Mouse (Mus musculus): Measurements from ENCODE around the gene Mgat1. TPM values are rescaled to one million over a fixed set of nuclear protein-coding genes. Genes with fewer than 3 reads are reported as not detected.

Mgat1 gene
- polyA plus RNA-seq (2017; shearing (Covaris generic)) = 32.3 TPM

DNA sequence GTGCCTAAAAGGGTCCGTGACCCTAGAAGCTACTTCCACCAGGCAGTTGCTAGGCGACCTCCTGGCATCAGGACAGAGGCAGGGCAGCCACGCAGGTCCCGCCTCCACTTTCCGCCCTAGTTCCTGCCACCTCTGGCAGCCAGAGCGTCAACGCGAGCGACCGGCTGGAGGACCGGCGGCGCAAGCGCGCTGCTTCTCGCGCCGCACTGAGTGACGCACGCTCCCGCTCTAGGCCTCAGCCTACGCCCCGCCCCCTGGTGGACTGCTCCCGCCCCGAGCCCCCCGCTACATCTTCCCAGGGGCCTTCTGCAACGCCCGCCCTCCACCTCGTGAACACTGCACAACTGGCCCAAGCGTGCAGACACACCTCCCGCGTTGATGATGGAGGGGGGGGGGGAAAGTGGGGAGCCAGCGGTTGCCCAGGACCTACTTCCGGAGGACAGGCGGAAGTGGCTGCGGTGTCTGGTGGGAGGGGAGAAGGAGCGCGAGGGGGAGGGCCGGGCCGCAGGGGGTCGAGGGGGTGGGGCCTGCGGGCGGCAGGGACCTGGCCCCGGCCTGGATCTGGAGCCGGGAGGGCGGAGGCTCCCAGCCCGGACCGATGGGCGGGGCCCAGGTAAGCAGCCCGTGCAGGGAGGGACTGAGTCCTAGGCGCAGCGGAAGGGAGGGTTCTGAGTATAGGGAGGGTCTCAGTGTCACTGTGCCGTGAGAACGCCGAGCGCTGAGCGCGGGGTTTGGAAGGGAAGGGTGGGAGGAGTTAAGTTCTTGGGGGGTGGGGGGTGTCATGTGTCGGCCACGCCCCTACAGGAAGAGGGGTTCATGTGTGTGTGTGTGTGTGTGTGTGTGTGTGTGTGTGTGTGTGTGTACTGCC is at the start of gene Mgat1:
Gene Mgat1, plus strand, starts transcription at position 465 of the 868 bp plus-strand sequence.

DNA sequence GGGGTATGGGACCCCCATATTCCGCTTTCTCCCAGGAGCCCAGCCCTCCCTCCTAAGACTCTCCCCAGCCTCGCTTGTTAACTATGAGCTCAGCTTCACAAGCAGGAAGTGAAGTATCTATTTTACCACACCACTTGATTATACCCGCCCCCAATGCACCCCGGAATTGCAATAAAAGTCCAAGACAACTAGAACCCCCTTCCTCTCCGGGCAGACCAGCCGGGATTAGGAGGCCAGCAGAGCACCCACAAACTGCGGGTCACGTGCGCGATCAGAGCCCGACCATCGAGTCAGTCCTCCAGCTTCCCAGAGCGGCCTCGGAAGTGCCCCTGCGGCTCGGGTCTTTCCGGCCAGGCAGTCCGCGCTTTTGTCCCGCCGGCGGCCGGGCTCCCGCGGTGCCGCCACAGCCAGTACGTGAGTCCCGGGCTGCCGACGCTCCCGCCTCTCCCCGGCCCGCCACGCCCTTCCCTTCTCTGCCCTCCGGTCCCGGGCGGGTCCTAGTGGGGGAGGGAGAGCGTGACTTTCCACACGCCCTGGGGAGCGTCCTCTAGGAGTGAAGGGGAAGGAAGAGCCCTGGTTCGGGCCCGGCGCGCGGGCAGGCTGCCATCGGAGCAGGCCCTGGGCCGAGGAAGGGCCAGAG is 40.7 kb upstream of the Mgat1 start, which contains the start of gene Zfp62:
Gene Zfp62, plus strand, starts transcription at position 164 of the 640 bp plus-strand sequence.

DNA sequence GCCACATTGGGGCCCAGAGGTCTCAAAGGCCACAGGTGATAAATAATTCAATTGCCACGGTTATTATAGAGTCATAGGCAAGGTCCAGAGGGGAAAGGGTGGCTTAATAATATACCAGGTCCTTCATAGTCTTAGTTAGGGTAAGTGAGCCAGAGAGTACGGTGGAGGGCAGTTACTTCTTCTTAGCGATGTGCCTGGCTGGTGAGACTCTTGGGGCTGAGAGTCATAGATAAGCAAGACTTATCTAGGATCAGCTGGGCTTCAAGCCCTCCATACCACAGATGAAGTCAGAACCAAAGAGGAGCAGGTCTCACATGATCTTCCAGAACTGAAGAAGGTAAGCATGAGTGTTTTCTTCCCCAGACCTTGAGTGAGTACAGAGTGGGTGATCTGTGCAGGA is 34.2 kb downstream of the Mgat1 start, which contains the start of gene Olfr1393:
Gene Olfr1393, plus strand, starts transcription at position 83 of the 400 bp plus-strand sequence.

DNA sequence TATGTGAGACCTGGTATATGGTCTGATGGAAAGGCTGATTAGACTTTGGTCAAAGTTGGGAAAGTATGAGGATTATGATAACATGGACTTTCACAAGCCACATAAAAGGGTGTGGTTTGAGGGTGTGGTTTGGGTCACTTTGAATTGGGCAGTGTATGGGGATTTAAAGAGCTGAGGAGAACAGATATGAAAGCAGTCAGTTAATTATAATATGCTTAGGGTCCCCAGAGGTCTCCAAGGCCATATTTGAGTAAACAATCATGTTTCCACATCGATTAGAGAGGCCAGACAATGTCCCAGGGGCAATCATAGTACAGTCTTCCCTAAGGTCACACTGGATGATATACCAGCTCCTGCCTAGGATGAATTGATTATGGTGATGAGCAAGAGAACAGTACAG is 41.0 kb downstream of the Mgat1 start, which contains the start of gene Olfr1392:
Gene Olfr1392, plus strand, starts transcription at position 301 of the 400 bp plus-strand sequence.

GRCm38 (mm10) chr11:49304441-49304840 is 60.5 kb downstream of the Mgat1 start, which contains the start of gene Olfr10:
TSS of gene Olfr10 (plus strand) at chr11:49304741.

Other genes starting within 250 kb of the Mgat1 start
- gene 9930111J21Rik2, start 192.9 kb upstream of the Mgat1 start, polyA plus RNA-seq (2017; shearing (Covaris generic)) = 73.9 TPM
- 90.7 TPM for gene Tgtp2, start 180.0 kb upstream of the Mgat1 start, polyA plus RNA-seq (2017; shearing (Covaris generic))
- gene Ifi47, start 167.6 kb upstream of the Mgat1 start, polyA plus RNA-seq (2017; shearing (Covaris generic)) = 130 TPM
- gene Olfr1396, start 129.3 kb upstream of the Mgat1 start, polyA plus RNA-seq (2017; shearing (Covaris generic)) = not detected
- gene Olfr1395, start 101.9 kb upstream of the Mgat1 start, polyA plus RNA-seq (2017; shearing (Covaris generic)) = not detected
- gene Olfr1394, start 89.8 kb upstream of the Mgat1 start, polyA plus RNA-seq (2017; shearing (Covaris generic)) = not detected
- not detected for gene Btnl9, start 57.0 kb upstream of the Mgat1 start, polyA plus RNA-seq (2017; shearing (Covaris generic))
- 69.8 TPM for gene Zfp62, start 40.9 kb upstream of the Mgat1 start, polyA plus RNA-seq (2017; shearing (Covaris generic))
- gene Olfr1393, start 34.1 kb downstream of the Mgat1 start, polyA plus RNA-seq (2017; shearing (Covaris generic)) = not detected
- not detected for gene Olfr1392, start 41.1 kb downstream of the Mgat1 start, polyA plus RNA-seq (2017; shearing (Covaris generic))
- not detected for gene Olfr10, start 60.5 kb downstream of the Mgat1 start, polyA plus RNA-seq (2017; shearing (Covaris generic))
- not detected for gene Olfr1391, start 78.6 kb downstream of the Mgat1 start, polyA plus RNA-seq (2017; shearing (Covaris generic))
- not detected for gene Olfr1390, start 91.0 kb downstream of the Mgat1 start, polyA plus RNA-seq (2017; shearing (Covaris generic))
- gene Olfr1389, start 178.9 kb downstream of the Mgat1 start, polyA plus RNA-seq (2017; shearing (Covaris generic)) = not detected
- gene Olfr1388, start 192.4 kb downstream of the Mgat1 start, polyA plus RNA-seq (2017; shearing (Covaris generic)) = not detected
- not detected for gene Olfr1387, start 211.2 kb downstream of the Mgat1 start, polyA plus RNA-seq (2017; shearing (Covaris generic))
- not detected for gene Olfr1386, start 220.9 kb downstream of the Mgat1 start, polyA plus RNA-seq (2017; shearing (Covaris generic))
- gene Olfr1385, start 244.9 kb downstream of the Mgat1 start, polyA plus RNA-seq (2017; shearing (Covaris generic)) = 0.15 TPM

Measured in effector memory CD4-positive, alpha-beta T cell, adult 5 months (primary cell).